11 mouse cellular contexts compared by ENCODE assay signal in the genomic region with DNA sequence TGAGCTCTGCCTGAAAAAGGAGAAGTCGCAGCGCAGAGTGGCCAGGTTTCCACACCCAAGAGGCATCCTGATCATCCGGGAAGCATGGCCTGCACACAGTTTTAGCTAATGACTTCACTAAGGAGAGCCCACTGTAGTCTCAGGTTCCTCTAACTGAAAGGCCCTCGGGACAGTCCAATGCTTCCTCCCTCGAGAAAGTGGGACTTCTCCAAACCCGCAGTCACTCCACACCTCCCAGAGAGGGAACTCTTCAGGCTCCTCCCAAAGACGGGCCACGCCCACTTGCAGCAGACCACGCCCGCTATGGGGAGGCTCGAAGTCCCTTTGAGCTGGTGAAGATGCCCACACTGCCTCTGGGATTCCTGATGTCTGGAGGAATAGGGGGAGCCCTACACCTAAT. TPM values are rescaled to one million over a fixed set of nuclear protein-coding genes. Genes with fewer than 3 reads are reported as not detected.
A peak's percentile ranks its signal among the peaks of the same experiment; 100 is the strongest.
DNase-seq lines count a peak whose midpoint lies in the region; ATAC-seq lines count a peak whose summit lies in the region.
"Had no signal": no experiment of that assay in that cellular context is flagged by ENCODE, and none has a peak within 500 bp of the region (broad histone marks: within the 10 kb centered on the region; RNA-seq: fewer than 3 reads in every experiment).

No protein-coding gene starts in this region.

- DNase-seq in thymus, postnatal 14 days = peak; percentile 16
- no peak for DNase-seq in thymus, postnatal 10 days (ENCODE audit: low spot score in 2 of 2)
- peak; percentile 21 for DNase-seq in lung, postnatal 36 days
- DNase-seq in neural tube, embryonic 10.5 days (ENCODE audit: extremely low spot score, low spot score) = no peak
- no peak for DNase-seq in left cerebral cortex, postnatal 14 days (ENCODE audit: low spot score in 2 of 2)
- no peak for DNase-seq in frontal cortex, postnatal 36 days (ENCODE audit: low spot score in 2 of 2)
- DNase-seq in retina, embryonic 14.5 days (ENCODE audit: low spot score) = no peak
- DNase-seq: adrenal gland, postnatal 36 days had no signal

- peak; percentile 91 for ATAC-seq in granulocyte monocyte progenitor cell, adult 5-6 weeks (replicated peaks; ENCODE audit: poor library complexity, severe bottlenecking)

- intact Hi-C loops in left cerebral cortex, postnatal 14 days (cut with DNase I) = loop anchor here (5.0 to 10.0 kb wide), 2 partner anchors 104 to 646 kb away; no protein-coding TSS in a partner anchor

RNA-seq across cellular contexts. Expression of gene 1700016C15Rik, which starts 48.4 kb away (rescaled TPM):
- not detected in 2 replicates for total RNA-seq in granulocyte monocyte progenitor cell, adult 5-6 weeks (2014; fragmentation: Nextera tagmentation)
- not detected in 2 replicates for total RNA-seq in granulocyte monocyte progenitor cell, adult 5-6 weeks (2017)
- not detected for total RNA-seq in left cerebral cortex, postnatal 14 days (2021)
- total RNA-seq: adrenal gland, postnatal 36 days; G1E; heart, adult 18-20 months had no signal

Comparison
In these comparisons a context has a peak if more than half of its experiments do, and no peak if none do; other contexts are left out.
1. DNase-seq: peak in thymus, postnatal 14 days (single experiment) and lung, postnatal 36 days (single experiment); none in thymus, postnatal 10 days (0 of 2), neural tube, embryonic 10.5 days (single experiment), left cerebral cortex, postnatal 14 days (0 of 2), frontal cortex, postnatal 36 days (0 of 2) and retina, embryonic 14.5 days (single experiment).